Mouse (Mus musculus): ENCODE data around the gene Becn1. TPM values are rescaled to one million over a fixed set of nuclear protein-coding genes. Genes with fewer than 3 reads are reported as not detected.

Gene Becn1
- polyA plus RNA-seq, 1 experiment from 2014 or later, result 154 TPM

DNA sequence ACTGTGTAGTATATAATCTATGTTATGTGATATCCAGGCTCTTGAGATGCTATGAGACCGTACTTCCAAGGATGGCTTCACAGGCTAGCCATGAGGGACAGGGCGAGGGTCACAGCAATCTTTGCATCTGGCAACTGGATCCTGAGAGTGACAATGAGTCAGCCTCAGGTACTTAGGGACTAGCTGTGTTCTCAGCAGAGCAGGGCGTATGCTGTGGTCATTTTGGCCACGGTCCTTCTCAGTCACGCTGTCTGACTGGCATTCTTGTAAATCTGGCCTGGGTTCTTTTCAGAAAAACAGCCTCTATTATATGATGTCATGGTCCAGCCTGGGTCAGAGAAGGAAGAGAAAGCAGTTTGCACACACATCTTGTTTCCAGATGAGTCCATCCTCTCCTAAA lies 65.3 kb downstream of the Becn1 start:
- Histone ChIP-seq H3K4me3 (ENCODE audit: low read depth, low read length) (no peak overlapping the region), H3K4me1 (ENCODE audit: insufficient read depth) (no peaks in the 10 kb centered on the region), H3K4me2 (no peak overlapping the region), H3K27me3 (ENCODE audit: insufficient read depth, low read length) (no peaks in the 10 kb centered on the region), H3K36me3 (ENCODE audit: insufficient read depth) (no peaks in the 10 kb centered on the region), H3K9ac (no peak overlapping the region), H3K27ac (ENCODE audit: low read depth) (no peak overlapping the region; the same call in 1 of the 2 replicates), H3K9me3 (ENCODE audit: low read depth, low read length) (no peaks in the 10 kb centered on the region)
- 90% methylated on average over 5 of the region's 5 CpGs for WGBS
- TF ChIP-seq CTCF (IDR thresholded peaks at IDR 0.05; ENCODE audit: low read depth), result no peak
- no peak for ATAC-seq (ENCODE audit: insufficient read depth)
- no peak for DNase-seq

Other genes with a start within 250 kb of the Becn1 start
- gene Naglu, start 232.3 kb downstream of the Becn1 start, polyA plus RNA-seq (2014; fragmentation: Nextera tagmentation; extraction: Ambion mirVana), result 13.2 and 14.0 TPM in 2 replicates
- not detected in 2 replicates for gene Hsd17b1, start 223.9 kb downstream of the Becn1 start, polyA plus RNA-seq (2014; fragmentation: Nextera tagmentation; extraction: Ambion mirVana)
- 37.9 and 38.0 TPM in 2 replicates for gene Coasy, start 219.7 kb downstream of the Becn1 start, polyA plus RNA-seq (2014; fragmentation: Nextera tagmentation; extraction: Ambion mirVana)
- gene Mlx, start 215.0 kb downstream of the Becn1 start, polyA plus RNA-seq (2014; fragmentation: Nextera tagmentation; extraction: Ambion mirVana), result 39.1 and 40.5 TPM in 2 replicates
- gene Psmc3ip, start 206.8 kb downstream of the Becn1 start, polyA plus RNA-seq (2014; fragmentation: Nextera tagmentation; extraction: Ambion mirVana), result 39.9 and 44.1 TPM in 2 replicates
- gene Retreg3, start 182.4 kb downstream of the Becn1 start, polyA plus RNA-seq (2014; fragmentation: Nextera tagmentation; extraction: Ambion mirVana), result 9.3 and 9.4 TPM in 2 replicates
- gene Tubg1, start 182.3 kb downstream of the Becn1 start, polyA plus RNA-seq (2014; fragmentation: Nextera tagmentation; extraction: Ambion mirVana), result 89.8 and 96.0 TPM in 2 replicates
- gene Tubg2, start 146.4 kb downstream of the Becn1 start, polyA plus RNA-seq (2014; fragmentation: Nextera tagmentation; extraction: Ambion mirVana), result 2.7 and 4.1 TPM in 2 replicates
- 0.84 and 1.0 TPM in 2 replicates for gene Cntnap1, start 131.8 kb downstream of the Becn1 start, polyA plus RNA-seq (2014; fragmentation: Nextera tagmentation; extraction: Ambion mirVana)
- 15.9 and 18.0 TPM in 2 replicates for gene Plekhh3, start 130.9 kb downstream of the Becn1 start, polyA plus RNA-seq (2014; fragmentation: Nextera tagmentation; extraction: Ambion mirVana)
- gene Ccr10, start 126.8 kb downstream of the Becn1 start, polyA plus RNA-seq (2014; fragmentation: Nextera tagmentation; extraction: Ambion mirVana), result 0.11 TPM in 1 of 2 replicates, not detected in the other
- gene Ezh1, start 75.8 kb downstream of the Becn1 start, polyA plus RNA-seq (2014; fragmentation: Nextera tagmentation; extraction: Ambion mirVana), result 17.4 and 18.9 TPM in 2 replicates
- gene Ramp2, start 56.3 kb downstream of the Becn1 start, polyA plus RNA-seq (2014; fragmentation: Nextera tagmentation; extraction: Ambion mirVana), result 271 and 276 TPM in 2 replicates
- 132 and 139 TPM in 2 replicates for gene Vps25, start 48.6 kb downstream of the Becn1 start, polyA plus RNA-seq (2014; fragmentation: Nextera tagmentation; extraction: Ambion mirVana)
- gene Wnk4, start 41.7 kb downstream of the Becn1 start, polyA plus RNA-seq (2014; fragmentation: Nextera tagmentation; extraction: Ambion mirVana), result 5.3 and 5.8 TPM in 2 replicates
- gene Cntd1, start 23.3 kb downstream of the Becn1 start, polyA plus RNA-seq (2014; fragmentation: Nextera tagmentation; extraction: Ambion mirVana), result 1.0 and 1.9 TPM in 2 replicates
- 190 and 197 TPM in 2 replicates for gene Coa3, start 23.2 kb downstream of the Becn1 start, polyA plus RNA-seq (2014; fragmentation: Nextera tagmentation; extraction: Ambion mirVana)
- gene Psme3, start 13.9 kb upstream of the Becn1 start, polyA plus RNA-seq (2014; fragmentation: Nextera tagmentation; extraction: Ambion mirVana), result 118 and 123 TPM in 2 replicates
- gene Aoc2, start 22.8 kb upstream of the Becn1 start, polyA plus RNA-seq (2014; fragmentation: Nextera tagmentation; extraction: Ambion mirVana), result 1.5 TPM in 2 replicates
- gene Aoc3, start 28.3 kb upstream of the Becn1 start, polyA plus RNA-seq (2014; fragmentation: Nextera tagmentation; extraction: Ambion mirVana), result 0.62 and 0.83 TPM in 2 replicates
- gene G6pc, start 65.3 kb upstream of the Becn1 start, polyA plus RNA-seq (2014; fragmentation: Nextera tagmentation; extraction: Ambion mirVana), result not detected in 2 replicates
- gene Aarsd1, start 115.3 kb upstream of the Becn1 start, polyA plus RNA-seq (2014; fragmentation: Nextera tagmentation; extraction: Ambion mirVana), result 85.4 and 93.3 TPM in 2 replicates
- 11.0 and 12.2 TPM in 2 replicates for gene Gm27029, start 122.5 kb upstream of the Becn1 start, polyA plus RNA-seq (2014; fragmentation: Nextera tagmentation; extraction: Ambion mirVana)
- 16.6 and 17.4 TPM in 2 replicates for gene Rundc1, start 122.8 kb upstream of the Becn1 start, polyA plus RNA-seq (2014; fragmentation: Nextera tagmentation; extraction: Ambion mirVana)
- gene Ptges3l, start 123.0 kb upstream of the Becn1 start, polyA plus RNA-seq (2014; fragmentation: Nextera tagmentation; extraction: Ambion mirVana), result 9.3 and 11.5 TPM in 2 replicates
- 421 and 428 TPM in 2 replicates for gene Rpl27, start 140.0 kb upstream of the Becn1 start, polyA plus RNA-seq (2014; fragmentation: Nextera tagmentation; extraction: Ambion mirVana)
- 11.4 and 12.1 TPM in 2 replicates for gene Ifi35, start 146.1 kb upstream of the Becn1 start, polyA plus RNA-seq (2014; fragmentation: Nextera tagmentation; extraction: Ambion mirVana)
- gene Rnd2, start 162.7 kb upstream of the Becn1 start, polyA plus RNA-seq (2014; fragmentation: Nextera tagmentation; extraction: Ambion mirVana), result 4.7 and 5.6 TPM in 2 replicates
- 36.3 and 38.2 TPM in 2 replicates for gene Vat1, start 163.9 kb upstream of the Becn1 start, polyA plus RNA-seq (2014; fragmentation: Nextera tagmentation; extraction: Ambion mirVana)
- gene Brca1, start 249.7 kb upstream of the Becn1 start, polyA plus RNA-seq (2014; fragmentation: Nextera tagmentation; extraction: Ambion mirVana), result 20.9 and 21.0 TPM in 2 replicates
- 59.2 and 62.4 TPM in 2 replicates for gene Nbr1, start 249.9 kb upstream of the Becn1 start, polyA plus RNA-seq (2014; fragmentation: Nextera tagmentation; extraction: Ambion mirVana)